Mouse (Mus musculus): ENCODE measurements at regions not wholly inside any gene's neighbourhood (a gene's known extent, or its start where the extent isn't known, plus 50 kb on each side); places are given as distances from the start of the nearest gene placed in this dataset.

DNA sequence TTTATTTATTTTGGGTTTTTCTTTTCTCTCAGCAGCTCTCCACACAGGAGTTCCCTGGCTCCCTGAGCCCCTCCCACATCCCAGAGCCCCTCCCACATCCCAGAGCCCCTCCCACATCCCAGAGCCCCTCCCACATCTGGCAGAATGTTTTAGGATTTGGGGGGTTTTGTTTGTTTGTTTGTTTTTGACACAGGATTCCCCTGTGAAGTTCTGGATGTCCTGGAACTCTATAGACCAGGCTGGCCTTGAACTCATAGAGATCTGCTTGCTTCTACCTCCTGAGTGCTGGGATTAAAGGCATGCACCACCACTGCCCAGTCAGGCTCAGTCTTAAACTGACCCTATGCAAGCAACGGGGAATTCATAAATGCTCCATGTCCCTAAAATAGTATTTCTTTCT, 100.2 kb downstream of the 1700001O22Rik start:
- Histone ChIP-seq H3K27me3 (ENCODE audit: control insufficient read depth in 1 of 2, insufficient read depth in 2 of 2, low read length in 2 of 2) (no peaks in the 10 kb centered on the region), H3K79me2 (ENCODE audit: control insufficient read depth, insufficient read depth, low read length, poor library complexity) (peaks cover 1% of the 10 kb centered on the region; the same call in 1 of the 2 replicates), H3K9me3 (replicated peaks; ENCODE audit: insufficient read depth, low read length) (no peaks in the 10 kb centered on the region), H3K27ac (ENCODE audit: control insufficient read depth, low read depth, low read length) (no peak overlapping the region), H3K4me3 (ENCODE audit: control insufficient read depth in 1 of 2, insufficient read depth in 1 of 2, low read depth in 2 of 2, low read length in 2 of 2) (no peak overlapping the region), H3K36me3 (ENCODE audit: control insufficient read depth in 1 of 2, insufficient read depth in 2 of 2, low read length in 2 of 2) (peaks cover 0 to 3% of the 10 kb centered on the region in 2 experiments; a peak in 2 of 4 replicates), H3K9ac (ENCODE audit: control insufficient read depth, low read depth, low read length, poor library complexity, severe bottlenecking) (no peak overlapping the region), H3K4me1 (ENCODE audit: control insufficient read depth in 1 of 2, insufficient read depth in 2 of 2, low read length in 2 of 2) (peaks cover 0 to 19% of the 10 kb centered on the region in 2 experiments; a peak in 2 of 4 replicates)
- peak; percentile 46 for DNase-seq (ENCODE audit: low read depth, low spot score)
- TF ChIP-seq ZMIZ1 (IDR thresholded peaks at IDR 0.05; ENCODE audit: low read depth, low read length) (no peak; the same call in 1 of the 2 replicates), SMC3 (IDR thresholded peaks at IDR 0.05; ENCODE audit: low read depth, low read length) (peak; percentile 7; the same call in 1 of the 2 replicates), KAT2A (conservative IDR thresholded peaks at IDR 0.05; ENCODE audit: low read depth, low read length) (no peak), POLR2AphosphoS5 (IDR thresholded peaks at IDR 0.05; ENCODE audit: borderline replicate concordance, low read depth, low read length) (no peak), ZKSCAN1 (IDR thresholded peaks at IDR 0.05; ENCODE audit: low read depth, low read length) (no peak), MYC (IDR thresholded peaks at IDR 0.05; ENCODE audit: low read depth, low read length) (no peak), CHD1 (IDR thresholded peaks at IDR 0.05; ENCODE audit: low read depth, low read length) (no peak), CTCF (IDR thresholded peaks at IDR 0.05 in 2 of 3, conservative IDR thresholded peaks at IDR 0.05 in 1 of 3; ENCODE audit: control insufficient read depth in 1 of 3, insufficient read depth in 1 of 3, low read depth in 2 of 3, low read length in 3 of 3, poor library complexity in 1 of 3, severe bottlenecking in 1 of 3) (no peak), TAL1 (IDR thresholded peaks at IDR 0.05; ENCODE audit: low read length) (no peak), POLR2A (IDR thresholded peaks at IDR 0.05; ENCODE audit: control insufficient read depth in 1 of 2, insufficient read depth in 1 of 2, low read depth in 1 of 2, low read length in 2 of 2, poor library complexity in 1 of 2) (peak in 1 of 2 experiments; percentile 50; a peak in 1 of 4 replicates), POLR2AphosphoS2 (IDR thresholded peaks at IDR 0.05; ENCODE audit: low read length) (peak; percentile 92)

DNA sequence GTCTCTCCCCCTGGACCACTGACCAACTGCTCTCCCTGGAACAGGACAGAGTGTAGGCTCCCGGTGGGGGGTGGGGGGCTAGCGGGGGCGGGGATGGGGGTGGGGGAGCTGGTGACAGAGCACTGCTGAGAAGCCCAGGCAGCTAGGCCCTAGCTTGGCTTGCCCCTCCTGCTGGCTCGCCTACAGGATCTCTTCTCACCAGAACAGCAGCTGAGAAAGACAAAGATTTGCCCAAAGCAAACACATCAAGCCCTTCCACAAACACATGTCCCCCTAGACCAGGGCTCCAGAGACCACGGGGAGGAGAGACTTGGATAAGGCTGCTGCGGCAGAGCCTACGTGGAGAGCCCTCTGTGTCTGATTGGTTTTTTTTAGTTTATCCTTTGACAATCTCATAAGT, 100.8 kb downstream of the 1700001O22Rik start:
- Histone ChIP-seq H3K4me3 (ENCODE audit: control insufficient read depth in 1 of 2, insufficient read depth in 1 of 2, low read depth in 2 of 2, low read length in 2 of 2) (no peak overlapping the region), H3K9me3 (replicated peaks; ENCODE audit: insufficient read depth, low read length) (no peaks in the 10 kb centered on the region), H3K36me3 (ENCODE audit: control insufficient read depth in 1 of 2, insufficient read depth in 2 of 2, low read length in 2 of 2) (peaks cover 0 to 3% of the 10 kb centered on the region in 2 experiments; a peak in 2 of 4 replicates), H3K79me2 (ENCODE audit: control insufficient read depth, insufficient read depth, low read length, poor library complexity) (0 out of 2 replicates have a peak, but pooled peaks cover 1% of the 10 kb centered on the region), H3K27ac (ENCODE audit: control insufficient read depth, low read depth, low read length) (no peak overlapping the region), H3K4me1 (ENCODE audit: control insufficient read depth in 1 of 2, insufficient read depth in 2 of 2, low read length in 2 of 2) (peaks cover 0 to 19% of the 10 kb centered on the region in 2 experiments; a peak in 2 of 4 replicates), H3K27me3 (ENCODE audit: control insufficient read depth in 1 of 2, insufficient read depth in 2 of 2, low read length in 2 of 2) (no peaks in the 10 kb centered on the region), H3K9ac (ENCODE audit: control insufficient read depth, low read depth, low read length, poor library complexity, severe bottlenecking) (no peak overlapping the region)
- peak; percentile 49 for DNase-seq (ENCODE audit: low read depth, low spot score)
- TF ChIP-seq MYC (IDR thresholded peaks at IDR 0.05; ENCODE audit: low read depth, low read length) (0 out of 2 replicates have a peak, but pooled peaks have one; percentile 6), POLR2A (IDR thresholded peaks at IDR 0.05; ENCODE audit: control insufficient read depth in 1 of 2, insufficient read depth in 1 of 2, low read depth in 1 of 2, low read length in 2 of 2, poor library complexity in 1 of 2) (peak in 1 of 2 experiments; percentile 46; a peak in 1 of 4 replicates), SIN3A (IDR thresholded peaks at IDR 0.05; ENCODE audit: low read length) (0 out of 2 replicates have a peak, but pooled peaks have one; percentile 36), MYB (IDR thresholded peaks at IDR 0.05; ENCODE audit: low read depth, low read length) (no peak)

DNA sequence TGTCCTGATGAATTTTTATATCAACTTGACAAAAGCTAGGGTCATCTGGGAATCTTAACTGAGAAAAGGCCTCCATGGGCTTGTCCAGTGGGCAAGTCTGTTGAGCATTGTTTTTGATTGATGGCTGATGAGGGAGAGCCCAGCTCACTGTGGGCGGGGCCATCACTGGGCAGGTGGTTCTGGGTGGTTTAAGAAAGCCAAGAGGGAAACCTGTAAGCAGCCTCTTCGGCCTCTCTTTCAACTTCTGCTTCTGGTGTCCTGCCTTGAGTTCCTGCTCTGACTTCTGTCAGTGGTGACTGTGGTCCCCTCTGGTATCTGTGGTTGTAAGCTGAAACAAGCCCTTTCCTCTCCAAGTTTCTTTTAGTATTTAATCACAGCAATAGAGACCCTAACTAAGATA, 102.6 kb downstream of the 1700001O22Rik start:
- DNase-seq (ENCODE audit: low read depth, low spot score), result peak; percentile 57
- no peak overlapping the region for H3K27ac ChIP-seq (ENCODE audit: control insufficient read depth, low read depth, low read length)
- no peak overlapping the region for H3K4me3 ChIP-seq (ENCODE audit: control insufficient read depth in 1 of 2, insufficient read depth in 1 of 2, low read depth in 2 of 2, low read length in 2 of 2)
- H3K27me3 ChIP-seq (ENCODE audit: control insufficient read depth in 1 of 2, insufficient read depth in 2 of 2, low read length in 2 of 2), result no peaks in the 10 kb centered on the region
- peaks cover 0 to 10% of the 10 kb centered on the region in 2 experiments; a peak in 2 of 4 replicates for H3K4me1 ChIP-seq (ENCODE audit: control insufficient read depth in 1 of 2, insufficient read depth in 2 of 2, low read length in 2 of 2)
- TF ChIP-seq MYB (IDR thresholded peaks at IDR 0.05; ENCODE audit: low read depth, low read length), result no peak
- no peak for TF ChIP-seq GATA1 (IDR thresholded peaks at IDR 0.05; ENCODE audit: low read depth, low read length)
- no peak for TF ChIP-seq BHLHE40 (IDR thresholded peaks at IDR 0.05; ENCODE audit: borderline replicate concordance, low read depth, low read length)
- no peak for TF ChIP-seq ZMIZ1 (IDR thresholded peaks at IDR 0.05; ENCODE audit: low read depth, low read length)
- no peak for TF ChIP-seq KAT2A (conservative IDR thresholded peaks at IDR 0.05; ENCODE audit: low read depth, low read length)
- TF ChIP-seq POLR2AphosphoS5 (IDR thresholded peaks at IDR 0.05; ENCODE audit: borderline replicate concordance, low read depth, low read length), result no peak
- no peak for TF ChIP-seq POLR2A (IDR thresholded peaks at IDR 0.05; ENCODE audit: control insufficient read depth in 1 of 2, insufficient read depth in 1 of 2, low read depth in 1 of 2, low read length in 2 of 2, poor library complexity in 1 of 2)
- no peak for TF ChIP-seq ZNF384 (IDR thresholded peaks at IDR 0.05; ENCODE audit: low read depth, low read length)
- no peak for TF ChIP-seq EP300 (IDR thresholded peaks at IDR 0.05; ENCODE audit: low read depth in 1 of 2, low read length in 2 of 2)
- no peak for TF ChIP-seq TBP (IDR thresholded peaks at IDR 0.05; ENCODE audit: low read depth, low read length)
- no peak for TF ChIP-seq RCOR1 (IDR thresholded peaks at IDR 0.05; ENCODE audit: low read depth, low read length)
- no peak for TF ChIP-seq NELFE (IDR thresholded peaks at IDR 0.05; ENCODE audit: low read depth, low read length)
- no peak for TF ChIP-seq NRF1 (IDR thresholded peaks at IDR 0.05; ENCODE audit: insufficient read depth, low read depth, low read length, poor library complexity, severe bottlenecking)
- no peaks in the 10 kb centered on the region for H3K36me3 ChIP-seq (ENCODE audit: control insufficient read depth in 1 of 2, insufficient read depth in 2 of 2, low read length in 2 of 2)
- no peaks in the 10 kb centered on the region for H3K9me3 ChIP-seq (replicated peaks; ENCODE audit: insufficient read depth, low read length)
- H3K79me2 ChIP-seq (ENCODE audit: control insufficient read depth, insufficient read depth, low read length, poor library complexity), result 0 out of 2 replicates have a peak, but pooled peaks cover 1% of the 10 kb centered on the region
- H3K9ac ChIP-seq (ENCODE audit: control insufficient read depth, low read depth, low read length, poor library complexity, severe bottlenecking), result no peak overlapping the region
